Mouse (Mus musculus): ENCODE measurements at regions not wholly inside any gene's neighbourhood (a gene's known extent, or its start where the extent isn't known, plus 50 kb on each side); places are given as distances from the start of the nearest gene placed in this dataset.

DNA sequence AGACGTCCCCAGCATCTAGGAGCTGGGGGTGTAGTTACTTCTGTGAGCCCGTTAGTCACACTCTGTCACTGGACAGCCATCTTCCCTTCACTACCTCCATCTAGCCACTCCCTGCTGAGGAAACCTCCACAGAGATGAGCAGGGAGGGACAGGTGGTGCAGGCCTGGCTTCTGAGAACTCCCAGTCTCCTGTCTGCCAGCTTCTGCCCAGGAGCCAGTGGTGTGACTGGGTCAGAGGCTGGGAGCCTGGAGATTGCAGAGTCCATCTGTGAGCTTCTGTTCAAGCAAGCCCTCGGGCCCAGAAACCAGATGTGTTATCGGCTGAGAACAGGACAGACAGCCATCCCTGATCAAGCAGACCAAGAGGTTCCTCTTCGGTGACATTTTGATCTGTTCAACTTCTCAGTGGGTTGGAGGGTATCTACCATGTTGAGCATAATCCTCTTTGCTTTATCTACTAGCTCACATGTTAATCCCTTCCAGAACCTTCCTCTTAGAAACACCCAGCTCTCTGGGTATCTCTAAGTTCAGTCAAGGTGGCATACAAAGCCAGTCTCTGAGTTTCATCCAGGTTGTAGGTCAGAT lies 100.3 kb upstream of the Tle3 start:
- no peak overlapping the region for H3K4me2 ChIP-seq (ENCODE audit: low read depth, low read length, poor library complexity, severe bottlenecking)
- H3K36me3 ChIP-seq (ENCODE audit: insufficient read depth, low read length), result no peaks in the 10 kb centered on the region
- H3K27ac ChIP-seq (ENCODE audit: low read depth, low read length), result no peak overlapping the region
- H3K9me3 ChIP-seq (ENCODE audit: low read length), result no peaks in the 10 kb centered on the region
- no peaks in the 10 kb centered on the region for H3K27me3 ChIP-seq (ENCODE audit: insufficient read depth, low read length)
- no peaks in the 10 kb centered on the region for H3K4me1 ChIP-seq (ENCODE audit: insufficient read depth, low read length)
- no peak for TF ChIP-seq CTCF (IDR thresholded peaks at IDR 0.05)
- ATAC-seq (ENCODE audit: low FRiP score), result no peak
- WGBS, result 79% methylated on average over 5 of the region's 5 CpGs
- no peak overlapping the region for H3K4me3 ChIP-seq (ENCODE audit: low read depth, low read length)
- H3K9ac ChIP-seq (replicated peaks; ENCODE audit: low read length, poor library complexity, severe bottlenecking), result no peak overlapping the region
- no peak for DNase-seq (ENCODE audit: low spot score)

DNA sequence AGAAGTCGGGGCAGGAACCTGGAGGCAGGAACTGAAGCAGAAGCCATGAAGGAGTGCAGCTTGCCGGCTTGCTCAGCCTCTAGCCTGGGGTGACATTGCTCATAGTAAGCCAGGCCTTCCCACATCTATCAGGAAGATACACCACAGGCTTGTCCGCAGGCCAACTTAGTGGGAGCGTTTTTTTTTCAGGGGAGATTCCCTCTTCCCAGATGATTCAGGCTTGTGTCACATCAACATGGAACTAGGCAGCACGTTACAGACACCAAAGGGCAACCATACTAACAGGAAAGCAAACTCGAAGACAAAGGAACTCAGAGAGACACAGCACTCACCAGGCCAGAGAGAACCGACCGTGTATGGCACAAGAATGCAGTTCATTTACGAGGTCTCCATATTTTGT lies 98.1 kb upstream of the Tle3 start:
- WGBS, result 85% methylated on average over 9 of the region's 9 CpGs
- Histone ChIP-seq H3K9ac (replicated peaks; ENCODE audit: low read length, poor library complexity, severe bottlenecking) (no peak overlapping the region), H3K4me1 (ENCODE audit: insufficient read depth, low read length) (peaks cover 6% of the 10 kb centered on the region), H3K27me3 (ENCODE audit: insufficient read depth, low read length) (no peaks in the 10 kb centered on the region), H3K9me3 (ENCODE audit: low read length) (no peaks in the 10 kb centered on the region), H3K36me3 (ENCODE audit: insufficient read depth, low read length) (no peaks in the 10 kb centered on the region), H3K4me3 (ENCODE audit: low read depth, low read length) (no peak overlapping the region), H3K4me2 (ENCODE audit: low read depth, low read length, poor library complexity, severe bottlenecking) (no peak overlapping the region), H3K27ac (ENCODE audit: low read depth, low read length) (no peak overlapping the region)
- no peak for TF ChIP-seq CTCF (IDR thresholded peaks at IDR 0.05)
- no peak for DNase-seq (ENCODE audit: low spot score)
- no peak for ATAC-seq (ENCODE audit: low FRiP score)

DNA sequence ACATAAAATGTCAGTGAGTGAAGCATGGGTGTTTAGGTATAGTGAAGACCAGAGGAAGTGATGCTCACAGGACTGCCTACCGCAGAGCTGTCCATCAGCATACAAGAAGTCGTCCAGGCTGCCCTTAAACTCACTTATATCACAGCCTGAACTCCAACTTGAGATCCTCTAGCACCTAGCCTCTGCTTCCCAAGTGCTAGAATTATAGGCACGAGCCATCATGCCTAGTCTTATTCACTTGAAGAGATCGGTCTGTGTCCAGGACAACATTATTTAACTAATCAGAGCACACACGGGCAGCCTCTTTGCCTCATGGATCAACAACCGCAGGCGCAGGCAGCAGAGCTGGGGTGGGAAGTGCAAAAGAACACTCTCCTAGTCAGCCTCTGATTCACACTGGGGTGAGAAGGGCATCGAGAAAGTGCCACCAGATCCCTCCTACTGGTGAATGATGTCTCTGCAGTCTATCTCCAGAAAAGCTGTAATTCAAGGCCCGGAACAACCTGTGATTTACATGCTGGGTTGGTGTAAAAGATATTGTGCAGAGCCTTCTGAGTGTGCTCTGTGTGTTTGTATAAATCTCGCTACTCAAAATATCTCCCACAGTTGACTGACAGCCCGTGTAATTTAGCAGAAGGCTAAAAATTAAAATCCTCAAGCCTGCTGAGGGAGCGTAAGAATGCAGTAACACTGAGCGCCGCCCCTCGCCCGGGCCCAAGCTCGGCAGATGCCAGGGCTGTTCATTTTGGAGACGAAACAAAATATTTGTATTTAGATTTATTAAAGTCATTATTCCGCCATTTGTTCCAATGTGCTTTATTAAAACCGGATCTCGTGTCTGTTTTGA lies 94.6 kb upstream of the Tle3 start:
- Histone ChIP-seq H3K27me3 (ENCODE audit: insufficient read depth, low read length) (no peaks in the 10 kb centered on the region), H3K36me3 (ENCODE audit: insufficient read depth, low read length) (no peaks in the 10 kb centered on the region), H3K9me3 (ENCODE audit: low read length) (no peaks in the 10 kb centered on the region), H3K4me1 (ENCODE audit: insufficient read depth, low read length) (peaks cover 12% of the 10 kb centered on the region), H3K4me3 (ENCODE audit: low read depth, low read length) (no peak overlapping the region), H3K27ac (ENCODE audit: low read depth, low read length) (no peak overlapping the region), H3K4me2 (ENCODE audit: low read depth, low read length, poor library complexity, severe bottlenecking) (0 out of 2 replicates have a peak overlapping the region, but pooled peaks have one; percentile 1), H3K9ac (replicated peaks; ENCODE audit: low read length, poor library complexity, severe bottlenecking) (no peak overlapping the region)
- peak; percentile 79 for DNase-seq (ENCODE audit: low spot score)
- ATAC-seq (ENCODE audit: low FRiP score), result no peak; the same call in 1 of the 2 replicates
- TF ChIP-seq CTCF (IDR thresholded peaks at IDR 0.05), result peak; percentile 80
- 10% methylated on average over 21 of the region's 21 CpGs for WGBS

DNA sequence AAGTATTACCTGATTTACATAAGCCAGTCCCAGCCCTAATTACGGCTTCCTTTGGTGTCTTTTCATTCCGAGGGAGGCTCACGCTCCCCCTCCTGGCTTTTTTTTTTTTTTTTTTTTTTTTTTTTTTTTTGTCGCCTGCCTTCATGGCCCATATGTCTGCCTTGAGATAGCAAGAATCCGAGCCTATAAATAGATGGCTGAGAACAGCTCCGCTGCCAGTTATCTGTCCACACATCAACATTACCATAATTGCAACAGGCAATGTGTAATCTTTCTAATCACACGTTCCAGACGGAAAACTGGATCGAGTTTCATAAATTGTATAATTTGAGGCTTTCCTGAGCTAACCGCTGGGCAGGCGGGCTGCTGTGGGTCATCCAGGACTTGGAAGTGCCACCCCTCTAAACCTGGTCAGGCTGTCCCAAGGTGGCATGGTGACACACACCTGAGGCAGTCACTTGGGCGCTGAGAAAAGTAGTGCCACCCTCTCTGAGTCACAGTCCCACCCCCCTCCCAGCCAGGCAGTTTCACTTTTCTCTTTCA lies 93.9 kb upstream of the Tle3 start:
- H3K4me3 ChIP-seq (ENCODE audit: low read depth, low read length), result no peak overlapping the region
- no peaks in the 10 kb centered on the region for H3K27me3 ChIP-seq (ENCODE audit: insufficient read depth, low read length)
- peak; percentile 52 for DNase-seq (ENCODE audit: low spot score)
- ATAC-seq (ENCODE audit: low FRiP score), result no peak
- H3K36me3 ChIP-seq (ENCODE audit: insufficient read depth, low read length), result no peaks in the 10 kb centered on the region
- peaks cover 12% of the 10 kb centered on the region for H3K4me1 ChIP-seq (ENCODE audit: insufficient read depth, low read length)
- no peak overlapping the region for H3K9ac ChIP-seq (replicated peaks; ENCODE audit: low read length, poor library complexity, severe bottlenecking)
- no peak overlapping the region for H3K27ac ChIP-seq (ENCODE audit: low read depth, low read length)
- 0 out of 2 replicates have a peak overlapping the region, but pooled peaks have one; percentile 1 for H3K4me2 ChIP-seq (ENCODE audit: low read depth, low read length, poor library complexity, severe bottlenecking)
- TF ChIP-seq CTCF (IDR thresholded peaks at IDR 0.05), result no peak
- 15% methylated on average over 12 of the region's 12 CpGs for WGBS
- no peaks in the 10 kb centered on the region for H3K9me3 ChIP-seq (ENCODE audit: low read length)

DNA sequence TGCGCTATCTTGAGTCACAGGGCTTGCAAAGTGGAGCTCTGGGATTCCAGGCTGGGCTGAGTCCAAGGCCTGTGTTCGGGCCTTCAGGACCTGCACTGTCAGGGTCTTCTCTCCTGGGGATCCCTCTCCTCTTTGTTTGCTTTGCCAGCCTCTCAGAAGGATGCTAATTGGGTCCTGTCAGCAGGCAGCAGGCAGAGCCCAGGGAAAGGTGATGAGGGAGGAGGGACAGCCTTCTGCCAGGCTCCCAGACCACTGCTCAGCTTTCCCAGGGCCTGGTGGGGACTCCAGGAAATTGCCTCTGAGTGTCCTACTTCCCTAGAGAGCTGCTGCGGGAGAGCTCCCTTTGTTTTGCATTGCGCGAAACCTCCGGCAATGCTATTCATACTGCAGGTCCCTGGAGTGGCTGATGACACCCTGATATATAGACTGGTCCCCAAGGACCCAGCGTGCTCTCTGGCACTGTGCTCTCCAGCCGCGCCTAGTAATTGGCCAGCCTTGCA lies 93.1 kb upstream of the Tle3 start:
- TF ChIP-seq CTCF (IDR thresholded peaks at IDR 0.05), result no peak
- ATAC-seq (ENCODE audit: low FRiP score), result no peak
- Histone ChIP-seq H3K27me3 (ENCODE audit: insufficient read depth, low read length) (no peaks in the 10 kb centered on the region), H3K4me1 (ENCODE audit: insufficient read depth, low read length) (peaks cover 12% of the 10 kb centered on the region), H3K4me2 (ENCODE audit: low read depth, low read length, poor library complexity, severe bottlenecking) (no peak overlapping the region), H3K4me3 (ENCODE audit: low read depth, low read length) (no peak overlapping the region), H3K9ac (replicated peaks; ENCODE audit: low read length, poor library complexity, severe bottlenecking) (no peak overlapping the region), H3K27ac (ENCODE audit: low read depth, low read length) (no peak overlapping the region), H3K36me3 (ENCODE audit: insufficient read depth, low read length) (no peaks in the 10 kb centered on the region), H3K9me3 (ENCODE audit: low read length) (no peaks in the 10 kb centered on the region)
- DNase-seq (ENCODE audit: low spot score), result no peak
- 27% methylated on average over 9 of the region's 9 CpGs for WGBS
